Mouse (Mus musculus) C2C12 (cell line): ENCODE measurements at regions not wholly inside any gene's neighbourhood (a gene's known extent, or its start where the extent isn't known, plus 50 kb on each side); places are given as distances from the start of the nearest gene placed in this dataset.

Source experiments
- H3K27me3 ChIP-seq: one replicate; pipeline ENCODE4 v1.6.1; 2011; ENCODE audit not compliant: control insufficient read depth, insufficient read depth, insufficient read length
- H3K36me3 ChIP-seq: one replicate; pipeline ENCODE4 v1.6.1; 2011; ENCODE audit not compliant: control insufficient read depth, insufficient read depth
- H3K4me3 ChIP-seq: one replicate; pipeline ENCODE4 v1.5.1; 2011; ENCODE audit warnings: mild to moderate bottlenecking, control low read depth; ENCODE audit not compliant: poor library complexity, insufficient read depth, severe bottlenecking
- H3K79me2 ChIP-seq: one replicate; pipeline ENCODE4 v1.6.1; 2011; ENCODE audit not compliant: control insufficient read depth, insufficient read depth
- H3K79me3 ChIP-seq: one replicate; pipeline ENCODE4 v1.6.1; 2011; ENCODE audit warnings: low read depth, control low read depth
- H3ac ChIP-seq: one replicate; pipeline ENCODE3; 2011; ENCODE audit warnings: low read depth; ENCODE audit not compliant: control insufficient read depth, insufficient read length
- CEBPB ChIP-seq: IDR thresholded peaks from one replicate; pipeline ENCODE4 v1.6.1; 2011; ENCODE audit warnings: low read depth, mild to moderate bottlenecking, control low read depth, moderate library complexity
- CTCF ChIP-seq: IDR thresholded peaks from one replicate; pipeline ENCODE4 v1.5.1; 2011; ENCODE audit not compliant: control insufficient read depth, insufficient read depth, insufficient read length
- FOSL1 ChIP-seq: IDR thresholded peaks from one replicate; pipeline ENCODE4 v1.8.0; 2011; ENCODE audit warnings: mild to moderate bottlenecking, low read length; ENCODE audit not compliant: poor library complexity, insufficient read depth, severe bottlenecking
- MAX ChIP-seq: IDR thresholded peaks from one replicate; pipeline ENCODE4 v1.6.1; 2011; ENCODE audit warnings: mild to moderate bottlenecking, control low read depth
- MYOD1 ChIP-seq: IDR thresholded peaks from one replicate; pipeline ENCODE4 v1.6.1; 2011; ENCODE audit warnings: low read depth; ENCODE audit not compliant: control insufficient read depth, insufficient read length
- MYOG ChIP-seq: IDR thresholded peaks from one replicate; pipeline ENCODE4 v1.6.1; 2011; ENCODE audit not compliant: control insufficient read depth, insufficient read length; ENCODE audit errors: extremely low read depth
- USF1 ChIP-seq: IDR thresholded peaks from one replicate; pipeline ENCODE4 v1.6.1; 2011; ENCODE audit warnings: low read depth, mild to moderate bottlenecking, control low read depth, moderate library complexity

- peaks cover 90% of the 10 kb centered on the region for H3K36me3 ChIP-seq
Measured at GRCm38 (mm10) chr15:62183803-62184202, 1261.0 kb upstream of the A1bg start.

GRCm38 (mm10) chr15:62181454-62181910 lies 1258.7 kb upstream of the A1bg start:
- H3K27me3 ChIP-seq = no peaks in the 10 kb centered on the region
- no peak overlapping the region for H3K4me3 ChIP-seq
- no peak overlapping the region for H3ac ChIP-seq
- TF ChIP-seq FOSL1 = no peak
- TF ChIP-seq USF1 = no peak
- no peak for TF ChIP-seq MAX
- TF ChIP-seq CEBPB = no peak
- no peak for TF ChIP-seq MYOG
- no peak for TF ChIP-seq CTCF
- TF ChIP-seq MYOD1 = no peak
- peaks cover 63% of the 10 kb centered on the region for H3K79me3 ChIP-seq
- H3K36me3 ChIP-seq = peaks cover 91% of the 10 kb centered on the region
- H3K79me2 ChIP-seq = peaks cover 98% of the 10 kb centered on the region

More at GRCm38 (mm10) chr15:62183803-62184202, 1261.0 kb upstream of the A1bg start:
- H3K27me3 ChIP-seq = no peaks in the 10 kb centered on the region
- no peak overlapping the region for H3ac ChIP-seq
- TF ChIP-seq CEBPB (no peak), CTCF (no peak), FOSL1 (no peak), MAX (no peak)
- H3K79me3 ChIP-seq = peaks cover 73% of the 10 kb centered on the region
- H3K4me3 ChIP-seq = no peak overlapping the region
- peaks cover 98% of the 10 kb centered on the region for H3K79me2 ChIP-seq

- TF ChIP-seq FOSL1 = no peak
- no peak for TF ChIP-seq MAX
- Histone ChIP-seq H3K27me3 (no peaks in the 10 kb centered on the region), H3K79me2 (peaks cover 98% of the 10 kb centered on the region), H3K79me3 (peaks cover 57% of the 10 kb centered on the region), H3ac (no peak overlapping the region), H3K36me3 (peaks cover 91% of the 10 kb centered on the region), H3K4me3 (no peak overlapping the region)
Measured at GRCm38 (mm10) chr15:62180718-62181117, 1257.9 kb upstream of the A1bg start.

GRCm38 (mm10) chr15:62179801-62180200 lies 1257.0 kb upstream of the A1bg start:
- peaks cover 92% of the 10 kb centered on the region for H3K79me2 ChIP-seq

GRCm38 (mm10) chr15:62178568-62178967 lies 1255.8 kb upstream of the A1bg start:
- Histone ChIP-seq H3K79me3 (peaks cover 51% of the 10 kb centered on the region), H3ac (no peak overlapping the region), H3K79me2 (peaks cover 92% of the 10 kb centered on the region), H3K27me3 (no peaks in the 10 kb centered on the region), H3K4me3 (no peak overlapping the region), H3K36me3 (peaks cover 84% of the 10 kb centered on the region)
- TF ChIP-seq MAX = no peak
- no peak for TF ChIP-seq CTCF
- TF ChIP-seq USF1 = no peak
- TF ChIP-seq CEBPB = no peak
- no peak for TF ChIP-seq MYOD1
- TF ChIP-seq MYOG = no peak
- no peak for TF ChIP-seq FOSL1

More at GRCm38 (mm10) chr15:62179801-62180200, 1257.0 kb upstream of the A1bg start:
- no peaks in the 10 kb centered on the region for H3K27me3 ChIP-seq
- no peak for TF ChIP-seq CEBPB
- TF ChIP-seq CTCF = no peak
- no peak for TF ChIP-seq FOSL1
- no peak for TF ChIP-seq MAX
- TF ChIP-seq MYOD1 = no peak
- no peak for TF ChIP-seq MYOG
- no peak for TF ChIP-seq USF1
- no peak overlapping the region for H3K4me3 ChIP-seq
- no peak overlapping the region for H3ac ChIP-seq
- peaks cover 53% of the 10 kb centered on the region for H3K79me3 ChIP-seq
- peaks cover 88% of the 10 kb centered on the region for H3K36me3 ChIP-seq

- no peak overlapping the region for H3K4me3 ChIP-seq
- peaks cover 92% of the 10 kb centered on the region for H3K79me2 ChIP-seq
- peaks cover 50% of the 10 kb centered on the region for H3K79me3 ChIP-seq
- H3ac ChIP-seq = no peak overlapping the region
- TF ChIP-seq CEBPB (no peak), MYOG (no peak), CTCF (no peak), MAX (no peak), MYOD1 (no peak), FOSL1 (no peak), USF1 (no peak)
- H3K36me3 ChIP-seq = peaks cover 84% of the 10 kb centered on the region
- no peaks in the 10 kb centered on the region for H3K27me3 ChIP-seq
Measured at GRCm38 (mm10) chr15:62177768-62178410, 1255.1 kb upstream of the A1bg start.
